ENCODE assay signal across 8 mouse cellular contexts in the genomic region with DNA sequence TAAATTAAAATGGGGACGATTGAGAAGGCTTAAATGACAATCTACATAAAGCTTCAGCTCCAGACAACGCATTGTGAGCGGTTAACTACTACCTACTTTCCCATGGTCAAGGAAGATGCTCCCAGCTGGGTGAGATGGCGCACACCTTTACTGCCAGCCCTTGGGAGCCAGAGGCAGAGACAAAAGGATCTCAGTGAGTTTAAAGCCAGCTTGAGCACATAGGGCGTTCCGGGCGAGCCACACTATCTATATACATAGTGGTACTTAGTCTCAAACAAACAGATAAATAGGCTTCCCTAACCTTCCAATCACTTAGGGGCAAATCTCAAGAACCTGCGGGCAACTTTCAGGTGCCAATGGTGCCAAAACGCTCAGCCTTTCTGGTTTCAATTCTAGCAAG. TPM values are rescaled to one million over a fixed set of nuclear protein-coding genes. Genes with fewer than 3 reads are reported as not detected.
DNase-seq lines count a peak whose midpoint lies in the region; ATAC-seq and TF ChIP-seq lines count a peak whose summit lies in the region.

No protein-coding gene starts in this region.

- no peak for ATAC-seq in lung, embryonic 16.5 days (ENCODE audit: low read depth)
- no peak for ATAC-seq in embryonic facial prominence, embryonic 15.5 days (ENCODE audit: insufficient number of reproducible peaks, low FRiP score, low TSS enrichment, low read depth)
- no peak for ATAC-seq in limb, embryonic 14.5 days (ENCODE audit: low FRiP score, low read depth)
- ATAC-seq in stomach, embryonic 14.5 days (ENCODE audit: insufficient number of reproducible peaks, insufficient read depth, low FRiP score, low read depth): no peak

- peak overlapping the region; percentile 93 for H3K9ac ChIP-seq in lung, embryonic 16.5 days (ENCODE audit: low read length)
- peak overlapping the region; percentile 75 for H3K9ac ChIP-seq in embryonic facial prominence, embryonic 15.5 days
- H3K9ac ChIP-seq in limb, embryonic 14.5 days (ENCODE audit: low read depth, low read length, severe bottlenecking): peak overlapping the region; percentile 86
- peak overlapping the region; percentile 66 for H3K9ac ChIP-seq in stomach, embryonic 14.5 days (replicated peaks; ENCODE audit: low read depth, low read length)

- H3K4me3 ChIP-seq in lung, embryonic 16.5 days (ENCODE audit: low read length): peak overlapping the region; percentile 88
- H3K4me3 ChIP-seq in embryonic facial prominence, embryonic 15.5 days (replicated peaks): peak overlapping the region; percentile 73
- H3K4me3 ChIP-seq in limb, embryonic 14.5 days (replicated peaks; ENCODE audit: low read length): peak overlapping the region; percentile 72
- H3K4me3 ChIP-seq in stomach, embryonic 14.5 days (ENCODE audit: low read depth, low read length): peak overlapping the region; percentile 61

- H3K9me3 ChIP-seq in lung, embryonic 16.5 days (ENCODE audit: control insufficient read depth, low read length): no peaks in the 10 kb centered on the region
- H3K9me3 ChIP-seq in embryonic facial prominence, embryonic 15.5 days (replicated peaks): no peaks in the 10 kb centered on the region
- H3K9me3 ChIP-seq in limb, embryonic 14.5 days (ENCODE audit: control insufficient read depth, low read length): no peaks in the 10 kb centered on the region
- H3K9me3 ChIP-seq in stomach, embryonic 14.5 days (ENCODE audit: control insufficient read depth, low read depth, low read length): no peaks in the 10 kb centered on the region

- H3K4me1 ChIP-seq in lung, embryonic 16.5 days (replicated peaks; ENCODE audit: control insufficient read depth, insufficient read depth, low read length): peaks cover 14% of the 10 kb centered on the region
- peaks cover 21% of the 10 kb centered on the region for H3K4me1 ChIP-seq in embryonic facial prominence, embryonic 15.5 days
- H3K4me1 ChIP-seq in limb, embryonic 14.5 days (ENCODE audit: control insufficient read depth, insufficient read depth, low read length): peaks cover 15% of the 10 kb centered on the region
- H3K4me1 ChIP-seq in stomach, embryonic 14.5 days (ENCODE audit: control insufficient read depth, insufficient read depth, low read length): peaks cover 9% of the 10 kb centered on the region

- WGBS in lung, embryonic 16.5 days: 11% methylated on average over 9 of the region's 9 CpGs
- 19% methylated on average over 9 of the region's 9 CpGs for WGBS in embryonic facial prominence, embryonic 15.5 days
- WGBS in limb, embryonic 14.5 days: 22% methylated on average over 9 of the region's 9 CpGs
- 18% methylated on average over 9 of the region's 9 CpGs for WGBS in stomach, embryonic 14.5 days

- no peak for DNase-seq in lung, postnatal 25 days (ENCODE audit: low spot score)
- DNase-seq in limb, embryonic 14.5 days (ENCODE audit: low spot score): no peak
- no peak for DNase-seq in spleen, postnatal 14 days (ENCODE audit: low spot score in 2 of 2)
- DNase-seq in layer of hippocampus, adult 8-10 months (ENCODE audit: low spot score in 2 of 2): no peak
- DNase-seq in lung, postnatal 10 days: no peak

- TF ChIP-seq POLR2A in limb, embryonic 14.5 days (IDR thresholded peaks at IDR 0.05; ENCODE audit: borderline replicate concordance, extremely low read depth, insufficient read depth, insufficient read length): no peak

- no peaks in the 10 kb centered on the region; the same call in 1 of the 2 replicates for H3K36me3 ChIP-seq in lung, embryonic 16.5 days (ENCODE audit: control insufficient read depth, insufficient read depth, low read length)
- no peaks in the 10 kb centered on the region; the same call in 1 of the 2 replicates for H3K36me3 ChIP-seq in embryonic facial prominence, embryonic 15.5 days
- peaks cover 10% of the 10 kb centered on the region for H3K36me3 ChIP-seq in limb, embryonic 14.5 days (ENCODE audit: control insufficient read depth, insufficient read depth, low read length)
- peaks cover 3% of the 10 kb centered on the region; the same call in 1 of the 2 replicates for H3K36me3 ChIP-seq in stomach, embryonic 14.5 days (ENCODE audit: control insufficient read depth, insufficient read depth, low read length)

- no peaks in the 10 kb centered on the region for H3K27me3 ChIP-seq in lung, embryonic 16.5 days (ENCODE audit: control insufficient read depth, insufficient read depth, low read depth, low read length)
- H3K27me3 ChIP-seq in embryonic facial prominence, embryonic 15.5 days: no peaks in the 10 kb centered on the region
- H3K27me3 ChIP-seq in limb, embryonic 14.5 days (ENCODE audit: control insufficient read depth, insufficient read depth, low read length): no peaks in the 10 kb centered on the region
- no peaks in the 10 kb centered on the region for H3K27me3 ChIP-seq in stomach, embryonic 14.5 days (ENCODE audit: control insufficient read depth, insufficient read depth, low read length)

- H3K4me2 ChIP-seq in lung, embryonic 16.5 days (ENCODE audit: low read depth, low read length): peak overlapping the region; percentile 78
- H3K4me2 ChIP-seq in embryonic facial prominence, embryonic 15.5 days (replicated peaks): peak overlapping the region; percentile 65
- peak overlapping the region; percentile 69 for H3K4me2 ChIP-seq in limb, embryonic 14.5 days (replicated peaks; ENCODE audit: low read depth, low read length, severe bottlenecking)
- H3K4me2 ChIP-seq in stomach, embryonic 14.5 days (replicated peaks; ENCODE audit: low read depth, low read length): peak overlapping the region; percentile 72

- peak overlapping the region; percentile 85 for H3K27ac ChIP-seq in lung, embryonic 16.5 days (ENCODE audit: low read length)
- peak overlapping the region; percentile 87 for H3K27ac ChIP-seq in embryonic facial prominence, embryonic 15.5 days (replicated peaks)
- peak overlapping the region; percentile 87 for H3K27ac ChIP-seq in limb, embryonic 14.5 days (replicated peaks; ENCODE audit: low read depth, low read length)
- peak overlapping the region; percentile 64; the same call in 1 of the 2 replicates for H3K27ac ChIP-seq in stomach, embryonic 14.5 days (ENCODE audit: low read length)

RNA-seq across cellular contexts. Expression of gene Pam16, which starts 0.7 kb away (rescaled TPM):
- polyA plus RNA-seq in lung, embryonic 16.5 days (2015; fragmentation: Nextera tagmentation; extraction: Ambion mirVana): 89.9 and 96.2 TPM in 2 replicates
- 83.4 and 107 TPM in 2 replicates for polyA plus RNA-seq in embryonic facial prominence, embryonic 15.5 days (2015; fragmentation: Nextera tagmentation; extraction: Ambion mirVana)
- 72.7 and 80.1 TPM in 2 replicates for polyA plus RNA-seq in limb, embryonic 14.5 days (2012; rRNA removed)
- polyA plus RNA-seq in limb, embryonic 14.5 days (2014; fragmentation: Nextera tagmentation; extraction: Ambion mirVana): 92.5 and 94.1 TPM in 2 replicates
- polyA plus RNA-seq in stomach, embryonic 14.5 days (2014; fragmentation: Nextera tagmentation; extraction: Ambion mirVana): 84.7 and 85.5 TPM in 2 replicates
- 100 to 1,000 TPM in 1 of 4 experiments, 10 to 100 TPM in 3; 81.5 to 100 (median 89.5) TPM for total RNA-seq in layer of hippocampus, adult 8-10 months (2022)

RNA-seq across cellular contexts. Expression of gene Vasn, which starts 15.7 kb away (rescaled TPM):
- 28.5 and 30.4 TPM in 2 replicates for polyA plus RNA-seq in lung, embryonic 16.5 days (2015; fragmentation: Nextera tagmentation; extraction: Ambion mirVana)
- polyA plus RNA-seq in embryonic facial prominence, embryonic 15.5 days (2015; fragmentation: Nextera tagmentation; extraction: Ambion mirVana): 33.7 and 36.8 TPM in 2 replicates
- 75.7 and 117 TPM in 2 replicates for polyA plus RNA-seq in limb, embryonic 14.5 days (2012; rRNA removed)
- 35.7 and 36.8 TPM in 2 replicates for polyA plus RNA-seq in limb, embryonic 14.5 days (2014; fragmentation: Nextera tagmentation; extraction: Ambion mirVana)
- 17.5 and 20.4 TPM in 2 replicates for polyA plus RNA-seq in stomach, embryonic 14.5 days (2014; fragmentation: Nextera tagmentation; extraction: Ambion mirVana)
- total RNA-seq in layer of hippocampus, adult 8-10 months (2022): 10 to 100 TPM in 1 of 4 experiments, 1 to 10 TPM in 3; 4.8 to 10.2 (median 6.7) TPM

RNA-seq across cellular contexts. Expression of gene Dnaja3, which starts 15.7 kb away (rescaled TPM):
- 61.3 and 61.9 TPM in 2 replicates for polyA plus RNA-seq in lung, embryonic 16.5 days (2015; fragmentation: Nextera tagmentation; extraction: Ambion mirVana)
- 61.2 and 62.6 TPM in 2 replicates for polyA plus RNA-seq in embryonic facial prominence, embryonic 15.5 days (2015; fragmentation: Nextera tagmentation; extraction: Ambion mirVana)
- 27.0 and 30.2 TPM in 2 replicates for polyA plus RNA-seq in limb, embryonic 14.5 days (2012; rRNA removed)
- polyA plus RNA-seq in limb, embryonic 14.5 days (2014; fragmentation: Nextera tagmentation; extraction: Ambion mirVana): 52.4 and 54.7 TPM in 2 replicates
- 57.8 and 61.6 TPM in 2 replicates for polyA plus RNA-seq in stomach, embryonic 14.5 days (2014; fragmentation: Nextera tagmentation; extraction: Ambion mirVana)
- 10 to 100 TPM; 59.6 to 68.7 (median 64.4) TPM for total RNA-seq in layer of hippocampus, adult 8-10 months (2022)

RNA-seq across cellular contexts. Expression of gene Glis2, which starts 29.6 kb away (rescaled TPM):
- polyA plus RNA-seq in lung, embryonic 16.5 days (2015; fragmentation: Nextera tagmentation; extraction: Ambion mirVana): 21.3 and 23.7 TPM in 2 replicates
- polyA plus RNA-seq in embryonic facial prominence, embryonic 15.5 days (2015; fragmentation: Nextera tagmentation; extraction: Ambion mirVana): 33.2 and 33.4 TPM in 2 replicates
- 83.8 and 110 TPM in 2 replicates for polyA plus RNA-seq in limb, embryonic 14.5 days (2012; rRNA removed)
- polyA plus RNA-seq in limb, embryonic 14.5 days (2014; fragmentation: Nextera tagmentation; extraction: Ambion mirVana): 45.9 and 53.3 TPM in 2 replicates
- 31.0 and 34.7 TPM in 2 replicates for polyA plus RNA-seq in stomach, embryonic 14.5 days (2014; fragmentation: Nextera tagmentation; extraction: Ambion mirVana)
- total RNA-seq in layer of hippocampus, adult 8-10 months (2022): 10 to 100 TPM; 10.9 to 18.4 (median 11.9) TPM

RNA-seq across cellular contexts. Expression of gene Coro7, which starts 55.5 kb away (rescaled TPM):
- polyA plus RNA-seq in lung, embryonic 16.5 days (2015; fragmentation: Nextera tagmentation; extraction: Ambion mirVana): 15.9 and 18.3 TPM in 2 replicates
- polyA plus RNA-seq in embryonic facial prominence, embryonic 15.5 days (2015; fragmentation: Nextera tagmentation; extraction: Ambion mirVana): 17.2 and 21.4 TPM in 2 replicates
- 40.8 and 51.1 TPM in 2 replicates for polyA plus RNA-seq in limb, embryonic 14.5 days (2012; rRNA removed)
- 15.0 and 16.0 TPM in 2 replicates for polyA plus RNA-seq in limb, embryonic 14.5 days (2014; fragmentation: Nextera tagmentation; extraction: Ambion mirVana)
- polyA plus RNA-seq in stomach, embryonic 14.5 days (2014; fragmentation: Nextera tagmentation; extraction: Ambion mirVana): 15.0 and 16.6 TPM in 2 replicates
- 100 to 1,000 TPM in 1 of 4 experiments, 10 to 100 TPM in 3; 81.9 to 101 (median 90.3) TPM for total RNA-seq in layer of hippocampus, adult 8-10 months (2022)
